Mouse (Mus musculus): ENCODE data around the gene Naxe.
A peak's percentile ranks its signal among the peaks of the same experiment; 100 is the strongest.

The Naxe gene

GRCm38 (mm10) chr3:88057902-88058696, at the start of gene Naxe:
Gene Naxe (minus strand): TSS chr3:88058495.
- Histone ChIP-seq H3K36me3 (ENCODE audit: control insufficient read depth, insufficient read depth, low read length, poor library complexity, severe bottlenecking) (peaks cover 2% of the 10 kb centered on the region), H3K27me3 (ENCODE audit: control insufficient read depth, insufficient read depth, low read length, poor library complexity, severe bottlenecking) (no peaks in the 10 kb centered on the region)
- peak; percentile 91 for DNase-seq (ENCODE audit: low read depth, low spot score)

GRCm38 (mm10) chr3:88106126-88106525, 47.8 kb upstream of the Naxe start:
- H3K27me3 ChIP-seq (ENCODE audit: control insufficient read depth, insufficient read depth, low read length, poor library complexity, severe bottlenecking), result no peaks in the 10 kb centered on the region
- no peaks in the 10 kb centered on the region for H3K36me3 ChIP-seq (ENCODE audit: control insufficient read depth, insufficient read depth, low read length, poor library complexity, severe bottlenecking)
- DNase-seq (ENCODE audit: low read depth, low spot score), result no peak

GRCm38 (mm10) chr3:88102611-88103010, 44.3 kb upstream of the Naxe start:
- Histone ChIP-seq H3K36me3 (ENCODE audit: control insufficient read depth, insufficient read depth, low read length, poor library complexity, severe bottlenecking) (no peaks in the 10 kb centered on the region), H3K27me3 (ENCODE audit: control insufficient read depth, insufficient read depth, low read length, poor library complexity, severe bottlenecking) (no peaks in the 10 kb centered on the region)
- no peak for DNase-seq (ENCODE audit: low read depth, low spot score)

- H3K27me3 ChIP-seq (ENCODE audit: control insufficient read depth, insufficient read depth, low read length, poor library complexity, severe bottlenecking), result no peaks in the 10 kb centered on the region
- DNase-seq (ENCODE audit: low read depth, low spot score), result no peak
- H3K36me3 ChIP-seq (ENCODE audit: control insufficient read depth, insufficient read depth, low read length, poor library complexity, severe bottlenecking), result no peaks in the 10 kb centered on the region
Measured at GRCm38 (mm10) chr3:88102196-88102595, 43.9 kb upstream of the Naxe start.

GRCm38 (mm10) chr3:88101736-88102135, 43.4 kb upstream of the Naxe start:
- no peaks in the 10 kb centered on the region for H3K27me3 ChIP-seq (ENCODE audit: control insufficient read depth, insufficient read depth, low read length, poor library complexity, severe bottlenecking)
- DNase-seq (ENCODE audit: low read depth, low spot score), result no peak
- no peaks in the 10 kb centered on the region for H3K36me3 ChIP-seq (ENCODE audit: control insufficient read depth, insufficient read depth, low read length, poor library complexity, severe bottlenecking)

- DNase-seq (ENCODE audit: low read depth, low spot score), result no peak
- Histone ChIP-seq H3K36me3 (ENCODE audit: control insufficient read depth, insufficient read depth, low read length, poor library complexity, severe bottlenecking) (no peaks in the 10 kb centered on the region), H3K27me3 (ENCODE audit: control insufficient read depth, insufficient read depth, low read length, poor library complexity, severe bottlenecking) (no peaks in the 10 kb centered on the region)
Measured at GRCm38 (mm10) chr3:88100251-88100650, 42.0 kb upstream of the Naxe start.

GRCm38 (mm10) chr3:88097666-88098065, 39.4 kb upstream of the Naxe start:
- Histone ChIP-seq H3K36me3 (ENCODE audit: control insufficient read depth, insufficient read depth, low read length, poor library complexity, severe bottlenecking) (no peaks in the 10 kb centered on the region), H3K27me3 (ENCODE audit: control insufficient read depth, insufficient read depth, low read length, poor library complexity, severe bottlenecking) (no peaks in the 10 kb centered on the region)
- DNase-seq (ENCODE audit: low read depth, low spot score), result no peak

GRCm38 (mm10) chr3:88094126-88094525, 35.8 kb upstream of the Naxe start:
- no peaks in the 10 kb centered on the region for H3K36me3 ChIP-seq (ENCODE audit: control insufficient read depth, insufficient read depth, low read length, poor library complexity, severe bottlenecking)
- no peak for DNase-seq (ENCODE audit: low read depth, low spot score)
- H3K27me3 ChIP-seq (ENCODE audit: control insufficient read depth, insufficient read depth, low read length, poor library complexity, severe bottlenecking), result no peaks in the 10 kb centered on the region

- DNase-seq (ENCODE audit: low read depth, low spot score), result no peak
- Histone ChIP-seq H3K36me3 (ENCODE audit: control insufficient read depth, insufficient read depth, low read length, poor library complexity, severe bottlenecking) (no peaks in the 10 kb centered on the region), H3K27me3 (ENCODE audit: control insufficient read depth, insufficient read depth, low read length, poor library complexity, severe bottlenecking) (no peaks in the 10 kb centered on the region)
Measured at GRCm38 (mm10) chr3:88090616-88091015, 32.3 kb upstream of the Naxe start.

GRCm38 (mm10) chr3:88090106-88090505, 31.8 kb upstream of the Naxe start:
- H3K36me3 ChIP-seq (ENCODE audit: control insufficient read depth, insufficient read depth, low read length, poor library complexity, severe bottlenecking), result no peaks in the 10 kb centered on the region
- H3K27me3 ChIP-seq (ENCODE audit: control insufficient read depth, insufficient read depth, low read length, poor library complexity, severe bottlenecking), result no peaks in the 10 kb centered on the region
- no peak for DNase-seq (ENCODE audit: low read depth, low spot score)

GRCm38 (mm10) chr3:88087688-88088087, 29.4 kb upstream of the Naxe start:
- Histone ChIP-seq H3K36me3 (ENCODE audit: control insufficient read depth, insufficient read depth, low read length, poor library complexity, severe bottlenecking) (no peaks in the 10 kb centered on the region), H3K27me3 (ENCODE audit: control insufficient read depth, insufficient read depth, low read length, poor library complexity, severe bottlenecking) (no peaks in the 10 kb centered on the region)
- DNase-seq (ENCODE audit: low read depth, low spot score), result peak; percentile 68

GRCm38 (mm10) chr3:88085459-88085858, 27.2 kb upstream of the Naxe start:
- Histone ChIP-seq H3K36me3 (ENCODE audit: control insufficient read depth, insufficient read depth, low read length, poor library complexity, severe bottlenecking) (no peaks in the 10 kb centered on the region), H3K27me3 (ENCODE audit: control insufficient read depth, insufficient read depth, low read length, poor library complexity, severe bottlenecking) (no peaks in the 10 kb centered on the region)
- DNase-seq (ENCODE audit: low read depth, low spot score), result no peak

- no peaks in the 10 kb centered on the region for H3K27me3 ChIP-seq (ENCODE audit: control insufficient read depth, insufficient read depth, low read length, poor library complexity, severe bottlenecking)
- no peak for DNase-seq (ENCODE audit: low read depth, low spot score)
- H3K36me3 ChIP-seq (ENCODE audit: control insufficient read depth, insufficient read depth, low read length, poor library complexity, severe bottlenecking), result no peaks in the 10 kb centered on the region
Measured at GRCm38 (mm10) chr3:88084001-88084400, 25.7 kb upstream of the Naxe start.

GRCm38 (mm10) chr3:88082663-88083062, 24.4 kb upstream of the Naxe start:
- peak; percentile 65 for DNase-seq (ENCODE audit: low read depth, low spot score)
- no peaks in the 10 kb centered on the region for H3K27me3 ChIP-seq (ENCODE audit: control insufficient read depth, insufficient read depth, low read length, poor library complexity, severe bottlenecking)
- H3K36me3 ChIP-seq (ENCODE audit: control insufficient read depth, insufficient read depth, low read length, poor library complexity, severe bottlenecking), result no peaks in the 10 kb centered on the region

- no peaks in the 10 kb centered on the region for H3K27me3 ChIP-seq (ENCODE audit: control insufficient read depth, insufficient read depth, low read length, poor library complexity, severe bottlenecking)
- DNase-seq (ENCODE audit: low read depth, low spot score), result no peak
- H3K36me3 ChIP-seq (ENCODE audit: control insufficient read depth, insufficient read depth, low read length, poor library complexity, severe bottlenecking), result no peaks in the 10 kb centered on the region
Measured at GRCm38 (mm10) chr3:88082224-88082618, 23.9 kb upstream of the Naxe start.
